Mouse (Mus musculus) CH12.LX (cell line): ENCODE results near the gene Thrap3. TPM values are rescaled to one million over a fixed set of nuclear protein-coding genes. Genes with fewer than 3 reads are reported as not detected.

Experiments used
- DNase-seq: peaks from one replicate; pipeline ENCODE4 v3.0.0-alpha.2; 2013; ENCODE audit errors: extremely low read depth
- H3K27ac ChIP-seq: 2 replicates; pipeline ENCODE4 v1.5.1; 2012; ENCODE audit warnings: low read depth, mild to moderate bottlenecking, control low read depth, moderate library complexity; ENCODE audit not compliant: insufficient read depth
- H3K27me3 ChIP-seq: replicated peaks from 2 replicates; pipeline ENCODE3; 2012; ENCODE audit warnings: inconsistent platforms
- H3K36me3 ChIP-seq, 2 experiments: replicated peaks in 1 of 2; 2 replicates each; pipeline versions ENCODE3 to v1.6.1; 2012; ENCODE audit warnings: inconsistent platforms in 1 of 2, low read length in 1 of 2, mild to moderate bottlenecking in 1 of 2, mixed read lengths in 1 of 2, moderate library complexity in 1 of 2; ENCODE audit not compliant: control insufficient read depth in 1 of 2, insufficient read depth in 1 of 2
- H3K4me1 ChIP-seq, 2 experiments: 2 replicates each; pipeline ENCODE4 v1.6.1; 2012; ENCODE audit warnings: inconsistent platforms in 1 of 2, moderate library complexity in 1 of 2; ENCODE audit not compliant: insufficient read depth in 2 of 2, control insufficient read depth in 1 of 2
- H3K4me2 ChIP-seq: 2 replicates; pipeline ENCODE4 v1.6.1; 2012; ENCODE audit warnings: low read depth, mild to moderate bottlenecking, control low read depth; ENCODE audit not compliant: poor library complexity, insufficient read depth, severe bottlenecking
- H3K4me3 ChIP-seq, 3 experiments: fragments of 150-350 bp in 1 of 3; sonication (generic) in 1 of 3; replicated peaks in 1 of 3; 2 replicates each; pipeline versions ENCODE3 to v1.5.1; 2011 to 2012; ENCODE audit warnings: low read depth in 2 of 3, low read length in 2 of 3, mild to moderate bottlenecking in 2 of 3, moderate library complexity in 2 of 3, control low read depth in 1 of 3, improper control_type of control experiment in 1 of 3, inconsistent platforms in 1 of 3, mixed read lengths in 1 of 3; ENCODE audit not compliant: poor library complexity in 1 of 3
- H3K79me2 ChIP-seq: replicated peaks from 2 replicates; pipeline ENCODE4 v1.6.1; 2012; ENCODE audit warnings: mild to moderate bottlenecking, moderate library complexity; ENCODE audit not compliant: control insufficient read depth, poor library complexity, insufficient read depth, severe bottlenecking; ENCODE audit errors: extremely low read depth
- H3K9ac ChIP-seq: 2 replicates; pipeline ENCODE4 v1.6.1; 2012; ENCODE audit warnings: low read depth, mild to moderate bottlenecking, control low read depth, moderate library complexity; ENCODE audit not compliant: insufficient read depth
- H3K9me3 ChIP-seq: replicated peaks from 2 replicates; pipeline ENCODE3; 2012; ENCODE audit warnings: low read length, inconsistent platforms, mixed read lengths
- CHD1 ChIP-seq: IDR thresholded peaks from 2 replicates; pipeline ENCODE4 v1.6.1; 2012; ENCODE audit warnings: low read depth, low read length, improper control_type of control experiment, inconsistent platforms
- EP300 ChIP-seq: IDR thresholded peaks from 2 replicates; pipeline ENCODE4 v1.6.1; 2011; ENCODE audit warnings: low read length, improper control_type of control experiment
- ETS1 ChIP-seq: conservative IDR thresholded peaks from 2 replicates; pipeline ENCODE4 v1.6.1; 2012; ENCODE audit warnings: low read depth, mild to moderate bottlenecking, inconsistent platforms, low read length, improper control_type of control experiment, moderate library complexity
- IRF4 ChIP-seq: IDR thresholded peaks from 2 replicates; pipeline ENCODE4 v1.6.1; 2014; ENCODE audit warnings: low read depth, mild to moderate bottlenecking, inconsistent platforms, low read length, improper control_type of control experiment
- KAT2A ChIP-seq: IDR thresholded peaks from 2 replicates; pipeline ENCODE4 v1.6.1; 2012; ENCODE audit warnings: low read length, improper control_type of control experiment, inconsistent platforms; ENCODE audit not compliant: insufficient replicate concordance
- MAFK ChIP-seq: IDR thresholded peaks from 2 replicates; pipeline ENCODE4 v1.6.1; 2011; ENCODE audit warnings: low read length, improper control_type of control experiment; ENCODE audit not compliant: insufficient replicate concordance
- MAZ ChIP-seq: IDR thresholded peaks from 2 replicates; pipeline ENCODE4 v1.6.1; 2012; ENCODE audit warnings: low read depth, mild to moderate bottlenecking, inconsistent platforms, low read length, improper control_type of control experiment, moderate library complexity
- MEF2A ChIP-seq: IDR thresholded peaks from 2 replicates; pipeline ENCODE4 v1.6.1; 2014; ENCODE audit warnings: low read depth, mild to moderate bottlenecking, inconsistent platforms, low read length, improper control_type of control experiment, borderline replicate concordance
- MXI1 ChIP-seq: IDR thresholded peaks from 2 replicates; pipeline ENCODE4 v1.6.1; 2011; ENCODE audit warnings: mild to moderate bottlenecking, low read depth, low read length, improper control_type of control experiment
- MYC ChIP-seq: IDR thresholded peaks from 2 replicates; pipeline ENCODE4 v1.6.1; 2011; ENCODE audit warnings: low read depth, mild to moderate bottlenecking, improper control_type of control experiment, low read length
- NELFE ChIP-seq: IDR thresholded peaks from 2 replicates; pipeline ENCODE4 v1.6.1; 2011; ENCODE audit warnings: low read depth, low read length, improper control_type of control experiment
- PAX5 ChIP-seq: IDR thresholded peaks from 2 replicates; pipeline ENCODE4 v1.6.1; 2012; ENCODE audit warnings: low read length, inconsistent platforms, mixed read lengths
- POLR2A ChIP-seq: IDR thresholded peaks from 2 replicates; pipeline ENCODE4 v1.6.1; 2011; ENCODE audit warnings: low read depth, mild to moderate bottlenecking, improper control_type of control experiment, low read length
- RAD21 ChIP-seq: IDR thresholded peaks from 2 replicates; pipeline ENCODE4 v1.6.1; 2011; ENCODE audit warnings: low read depth, mild to moderate bottlenecking, low read length, improper control_type of control experiment, moderate library complexity
- RCOR1 ChIP-seq: conservative IDR thresholded peaks from 2 replicates; pipeline ENCODE4 v1.6.1; 2012; ENCODE audit warnings: low read depth, mild to moderate bottlenecking, inconsistent platforms, low read length, improper control_type of control experiment
- TBP ChIP-seq: conservative IDR thresholded peaks from 2 replicates; pipeline ENCODE4 v1.6.1; 2011; ENCODE audit warnings: low read depth, low read length, improper control_type of control experiment
- TCF12 ChIP-seq: IDR thresholded peaks from 2 replicates; pipeline ENCODE4 v1.6.1; 2014; ENCODE audit warnings: low read depth, mild to moderate bottlenecking, inconsistent platforms, low read length, improper control_type of control experiment
- UBTF ChIP-seq: IDR thresholded peaks from 2 replicates; pipeline ENCODE4 v1.6.1; 2012; ENCODE audit warnings: low read depth, mild to moderate bottlenecking, inconsistent platforms, low read length, improper control_type of control experiment, moderate library complexity
- USF1 ChIP-seq: IDR thresholded peaks from 2 replicates; pipeline ENCODE4 v1.6.1; 2014; ENCODE audit warnings: low read depth, mild to moderate bottlenecking, inconsistent platforms, low read length, improper control_type of control experiment
- USF2 ChIP-seq: conservative IDR thresholded peaks from 2 replicates; pipeline ENCODE4 v1.6.1; 2011; ENCODE audit warnings: low read depth, low read length, improper control_type of control experiment
- ZC3H11A ChIP-seq: IDR thresholded peaks from 2 replicates; pipeline ENCODE4 v1.6.1; 2012; ENCODE audit warnings: low read depth, mild to moderate bottlenecking, inconsistent platforms, low read length, improper control_type of control experiment
- ZKSCAN1 ChIP-seq: IDR thresholded peaks from 2 replicates; pipeline ENCODE4 v1.6.1; 2012; ENCODE audit warnings: low read depth, inconsistent platforms, low read length, improper control_type of control experiment, borderline replicate concordance
- ZMIZ1 ChIP-seq: IDR thresholded peaks from 2 replicates; pipeline ENCODE4 v1.6.1; 2012; ENCODE audit warnings: low read depth, mild to moderate bottlenecking, inconsistent platforms, low read length, improper control_type of control experiment
- ZNF384 ChIP-seq: IDR thresholded peaks from 2 replicates; pipeline ENCODE4 v1.6.1; 2012; ENCODE audit warnings: low read depth, low read length, improper control_type of control experiment, inconsistent platforms
- dilution Hi-C: fragments of 300-500 bp; cut with MboI; formaldehyde crosslinking; loops from 2 replicates; pipeline ENCODE4 v1.14.3; 2020; ENCODE audit warnings: low sequenced_read_pairs; ENCODE audit not compliant: extremely low pct_unique_long_range_greater_than_20kb, extremely low pct_ligation_motif_present
- in situ Hi-C: fragments of 300-500 bp; cut with MboI; formaldehyde crosslinking; loops from 3 replicates; pipeline ENCODE4 v1.14.3; 2019; ENCODE audit warnings: low sequenced_read_pairs, low pct_ligation_motif_present, low pct_unique_long_range_greater_than_20kb, mixed read lengths
- polyA plus RNA-seq: library from polyadenylated mRNA; unstranded; fragments of >175 nt; gene quantifications from 2 replicates; pipeline ENCODE4 v1.2.1, GENCODE M21; 2012; ENCODE audit warnings: low read depth; ENCODE audit not compliant: insufficient read length
- total RNA-seq, 2 experiments: library from RNA; depleted of rRNA; stranded (reverse); fragments of 300-350 nt in 1 of 2; fragments of >200 nt in 1 of 2; gene quantifications; 2 replicates each; pipeline ENCODE4 v1.2.3; 2012 to 2014

The Thrap3 gene
- total and polyA plus RNA-seq, 3 experiments = 140 to 327 (median 183) TPM

DNA sequence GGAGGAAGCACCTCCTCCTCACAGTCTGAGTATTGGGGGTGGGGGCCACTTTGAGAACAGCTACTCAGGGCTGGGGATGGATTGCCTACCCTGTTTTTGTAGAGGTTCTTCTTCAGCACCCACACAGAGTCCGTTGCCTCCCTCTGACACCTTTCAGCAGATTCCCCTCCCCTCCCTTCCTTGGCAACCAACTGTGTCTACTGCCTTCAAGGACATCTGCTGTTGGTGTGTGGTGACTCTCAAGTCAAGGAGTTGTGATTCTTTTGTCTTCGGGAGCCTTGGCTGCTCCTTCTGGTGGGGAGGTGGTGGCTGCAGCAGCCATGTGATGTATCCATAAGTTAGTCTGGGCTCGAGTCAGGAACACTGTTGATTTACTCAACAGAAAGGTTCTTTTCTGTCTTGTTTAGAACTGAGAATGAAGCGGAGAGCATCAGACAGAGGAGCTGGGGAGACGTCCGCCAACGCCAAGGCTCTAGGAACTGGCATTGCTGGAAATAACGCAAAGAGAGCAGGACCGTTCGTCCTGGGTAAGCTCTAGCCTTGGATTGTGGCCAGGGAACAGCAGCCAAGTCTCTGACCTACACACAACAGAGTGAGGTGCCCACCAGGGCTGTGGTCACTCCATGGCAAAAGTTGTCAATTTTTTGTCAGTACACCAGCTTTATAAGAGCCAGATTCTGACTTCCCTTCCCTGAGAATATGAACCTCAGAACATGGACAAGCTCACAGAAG is 79.1 kb downstream of the Thrap3 start:
- no peak for DNase-seq
- Histone ChIP-seq H3K79me2 (peaks cover 6% of the 10 kb centered on the region; the same call in 1 of the 2 replicates), H3K9ac (no peak overlapping the region), H3K36me3 (peaks cover 56 to 79% of the 10 kb centered on the region in 2 experiments), H3K4me1 (no peaks in the 10 kb centered on the region), H3K4me2 (no peak overlapping the region), H3K27ac (no peak overlapping the region), H3K4me3 (no peak overlapping the region), H3K9me3 (peaks cover 2% of the 10 kb centered on the region), H3K27me3 (no peaks in the 10 kb centered on the region)
- dilution Hi-C loops (no loop called here), in situ Hi-C loops (no loop called here)
- no peak for TF ChIP-seq RCOR1
- TF ChIP-seq RAD21 = no peak

DNA sequence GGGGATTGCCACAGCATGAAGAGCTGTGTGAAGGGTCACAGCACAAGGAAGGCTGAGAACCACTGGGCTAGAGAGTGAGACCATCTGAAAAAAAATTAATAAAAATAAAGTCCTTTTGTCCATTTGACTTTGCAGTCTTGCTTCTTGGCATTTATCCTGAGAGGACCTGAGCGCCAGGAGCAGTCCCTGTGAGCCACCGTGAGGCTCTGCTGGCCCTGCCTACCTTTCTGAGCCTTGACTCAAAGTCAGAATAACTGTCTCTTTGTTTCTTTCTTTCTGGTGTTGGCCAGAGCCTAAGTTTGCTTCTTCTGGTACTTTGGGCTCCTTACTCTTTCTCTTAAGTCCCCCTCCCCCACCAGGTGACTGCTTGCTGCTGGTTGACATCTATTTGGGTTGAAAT is 82.1 kb downstream of the Thrap3 start:
- Histone ChIP-seq H3K9me3 (peaks cover 2% of the 10 kb centered on the region), H3K4me2 (no peak overlapping the region), H3K36me3 (peaks cover 54 to 82% of the 10 kb centered on the region in 2 experiments), H3K27ac (no peak overlapping the region), H3K79me2 (peaks cover 6% of the 10 kb centered on the region; the same call in 1 of the 2 replicates), H3K4me1 (peaks cover 0 to 4% of the 10 kb centered on the region in 2 experiments; a peak in 1 of 4 replicates), H3K9ac (no peak overlapping the region), H3K27me3 (no peaks in the 10 kb centered on the region), H3K4me3 (no peak overlapping the region)
- dilution Hi-C loops (no loop called here), in situ Hi-C loops (no loop called here)
- DNase-seq = no peak
- TF ChIP-seq ZNF384 = no peak
- no peak for TF ChIP-seq ETS1
- TF ChIP-seq MEF2A = no peak
- no peak for TF ChIP-seq RCOR1
- no peak for TF ChIP-seq TBP
- no peak for TF ChIP-seq POLR2A
- TF ChIP-seq PAX5 = no peak
- no peak for TF ChIP-seq ZKSCAN1
- TF ChIP-seq TCF12 = no peak

DNA sequence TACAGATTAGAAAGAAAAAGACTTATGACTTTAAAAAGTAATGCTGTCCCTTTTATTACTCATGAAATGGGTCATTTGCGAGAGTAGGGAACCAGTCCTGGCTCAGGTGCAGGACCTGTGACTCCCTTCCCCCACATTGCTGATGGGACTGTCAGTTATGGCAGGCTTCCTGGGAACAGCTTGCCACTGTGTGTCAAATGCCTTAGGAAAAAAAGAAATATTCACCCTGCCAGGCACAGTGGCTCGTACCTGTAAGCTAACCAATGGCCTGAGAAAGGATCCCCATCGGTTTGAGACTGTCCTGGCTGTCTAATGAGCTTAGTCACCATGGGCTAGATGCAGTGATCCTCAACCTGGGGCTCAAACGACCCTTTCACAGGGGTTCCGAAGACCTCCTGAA is 82.5 kb downstream of the Thrap3 start:
- peaks cover 0 to 5% of the 10 kb centered on the region in 2 experiments; a peak in 1 of 4 replicates for H3K4me1 ChIP-seq

More for the DNA sequence above, 82.5 kb downstream of the Thrap3 start:
- H3K9ac ChIP-seq = no peak overlapping the region
- H3K4me3 ChIP-seq = no peak overlapping the region
- in situ Hi-C loops (no loop called here), dilution Hi-C loops (no loop called here)
- H3K27ac ChIP-seq = no peak overlapping the region
- peaks cover 9% of the 10 kb centered on the region; the same call in 1 of the 2 replicates for H3K79me2 ChIP-seq
- H3K9me3 ChIP-seq = peaks cover 2% of the 10 kb centered on the region
- no peak for DNase-seq
- no peaks in the 10 kb centered on the region for H3K27me3 ChIP-seq
- no peak for TF ChIP-seq MAZ
- no peak for TF ChIP-seq MXI1
- no peak for TF ChIP-seq IRF4
- no peak for TF ChIP-seq CHD1
- TF ChIP-seq ZC3H11A = no peak
- no peak for TF ChIP-seq TBP
- TF ChIP-seq EP300 = no peak
- no peak for TF ChIP-seq ZNF384
- TF ChIP-seq USF2 = no peak
- no peak for TF ChIP-seq USF1
- TF ChIP-seq UBTF = no peak
- TF ChIP-seq KAT2A = no peak
- no peak for TF ChIP-seq NELFE
- TF ChIP-seq MYC = no peak
- TF ChIP-seq MAFK = no peak
- no peak for TF ChIP-seq ZMIZ1
- TF ChIP-seq ZKSCAN1 = no peak
- H3K36me3 ChIP-seq = peaks cover 56 to 84% of the 10 kb centered on the region in 2 experiments
- H3K4me2 ChIP-seq = no peak overlapping the region
